Mouse (Mus musculus) hindbrain, embryonic 13.5 days (tissue): ENCODE measurements at regions not wholly inside any gene's neighbourhood (a gene's known extent, or its start where the extent isn't known, plus 50 kb on each side); places are given as distances from the start of the nearest gene placed in this dataset.
A peak's percentile ranks its signal among the peaks of the same experiment; 100 is the strongest.
"Not testable (repeated sequence)": the region's sequence is repeated elsewhere in the genome, so short reads cannot be mapped to it uniquely, and the experiment has no call there.

Experiments used
- ATAC-seq: fragments of 200-750 bp; cut with Nextera tagmentation; 2 replicates; pipeline ENCODE4 v1.8.0; 2017; ENCODE audit warnings: moderate TSS enrichment; ENCODE audit not compliant: low FRiP score
- H3K27ac ChIP-seq: fragments of 300-500 bp; sonication (generic); 2 replicates; pipeline ENCODE4 v1.5.1; 2015; ENCODE audit warnings: inconsistent platforms, mild to moderate bottlenecking, moderate library complexity
- H3K27me3 ChIP-seq: fragments of 300-500 bp; sonication (generic); 2 replicates; pipeline ENCODE4 v1.6.1; 2015; ENCODE audit warnings: mild to moderate bottlenecking, inconsistent platforms
- H3K36me3 ChIP-seq: fragments of 300-500 bp; sonication (generic); 2 replicates; pipeline ENCODE4 v1.6.1; 2015; ENCODE audit warnings: mild to moderate bottlenecking, inconsistent platforms
- H3K4me1 ChIP-seq: fragments of 300-500 bp; sonication (generic); replicated peaks from 2 replicates; pipeline ENCODE4 v1.6.1; 2015; ENCODE audit warnings: inconsistent platforms
- H3K4me2 ChIP-seq: fragments of 300-500 bp; sonication (generic); 2 replicates; pipeline ENCODE4 v1.6.1; 2015; ENCODE audit warnings: inconsistent platforms, mild to moderate bottlenecking, moderate library complexity
- H3K4me3 ChIP-seq: fragments of 300-500 bp; sonication (generic); 2 replicates; pipeline ENCODE4 v1.5.1; 2015; ENCODE audit warnings: mild to moderate bottlenecking, inconsistent platforms
- H3K9ac ChIP-seq: fragments of 300-500 bp; sonication (generic); 2 replicates; pipeline ENCODE4 v1.6.1; 2015; ENCODE audit warnings: mild to moderate bottlenecking, inconsistent platforms
- H3K9me3 ChIP-seq: fragments of 300-500 bp; sonication (generic); 2 replicates; pipeline ENCODE4 v1.6.1; 2016; ENCODE audit warnings: inconsistent platforms
- WGBS: fragments of 180-500 bp; shearing (Covaris S2); methylation state at CpG from one replicate; pipeline ENCODE4 v1.1.7; 2015; 5-methylcytosine and 5-hydroxymethylcytosine counted together

DNA sequence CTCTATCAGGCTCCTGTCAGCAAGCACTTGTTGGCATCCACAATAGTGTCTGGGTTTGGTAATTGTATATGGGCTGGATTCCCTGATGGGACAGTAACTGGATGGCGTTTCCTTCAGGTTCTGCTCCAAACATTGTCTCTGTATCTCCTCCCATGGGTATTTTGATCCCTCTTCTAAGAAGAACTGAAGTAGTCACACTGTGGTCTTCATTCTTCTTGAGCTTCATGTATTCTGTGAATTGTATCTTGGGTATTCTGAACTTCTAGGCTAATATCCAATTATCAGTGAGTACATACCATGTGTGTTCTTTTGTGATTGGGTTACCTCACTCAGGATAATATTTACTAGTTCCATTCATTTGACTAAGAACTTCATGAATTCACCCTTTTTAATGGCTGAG, 119.2 kb upstream of the Gm21119 start:
- H3K4me1 ChIP-seq, H3K4me2 ChIP-seq, H3K4me3 ChIP-seq, H3K36me3 ChIP-seq, H3K9me3 ChIP-seq, H3K27me3 ChIP-seq, ATAC-seq, H3K9ac ChIP-seq, H3K27ac ChIP-seq: not testable (repeated sequence)
- no CpG with 5 or more reads among the region's 1 CpGs for WGBS

DNA sequence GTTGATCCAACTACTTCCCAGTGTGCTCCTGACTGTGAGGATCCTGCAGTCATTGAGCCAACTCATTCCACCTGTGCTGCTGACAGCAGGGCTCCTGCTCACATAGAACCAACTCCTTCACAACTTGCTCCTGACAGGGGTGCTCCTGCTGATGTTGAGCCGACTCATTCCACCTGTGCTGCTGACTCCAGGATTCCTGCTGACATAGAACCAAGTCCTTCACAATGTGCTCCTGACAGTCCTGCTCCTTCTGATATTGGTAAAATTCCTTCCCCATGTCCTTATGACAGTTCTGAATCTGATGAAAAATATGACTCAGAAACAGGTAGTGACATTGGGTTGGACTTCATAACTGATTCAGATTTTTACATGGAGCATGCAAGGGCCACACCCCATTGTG, 100.8 kb upstream of the Gm21119 start:
- H3K4me1 ChIP-seq, H3K4me2 ChIP-seq, H3K36me3 ChIP-seq, H3K27ac ChIP-seq, H3K4me3 ChIP-seq, H3K9ac ChIP-seq, ATAC-seq, H3K27me3 ChIP-seq: not testable (repeated sequence)
- WGBS, result 78% methylated on average over 1 of the region's 1 CpGs
- H3K9me3 ChIP-seq, result peaks cover 17% of the 10 kb centered on the region

DNA sequence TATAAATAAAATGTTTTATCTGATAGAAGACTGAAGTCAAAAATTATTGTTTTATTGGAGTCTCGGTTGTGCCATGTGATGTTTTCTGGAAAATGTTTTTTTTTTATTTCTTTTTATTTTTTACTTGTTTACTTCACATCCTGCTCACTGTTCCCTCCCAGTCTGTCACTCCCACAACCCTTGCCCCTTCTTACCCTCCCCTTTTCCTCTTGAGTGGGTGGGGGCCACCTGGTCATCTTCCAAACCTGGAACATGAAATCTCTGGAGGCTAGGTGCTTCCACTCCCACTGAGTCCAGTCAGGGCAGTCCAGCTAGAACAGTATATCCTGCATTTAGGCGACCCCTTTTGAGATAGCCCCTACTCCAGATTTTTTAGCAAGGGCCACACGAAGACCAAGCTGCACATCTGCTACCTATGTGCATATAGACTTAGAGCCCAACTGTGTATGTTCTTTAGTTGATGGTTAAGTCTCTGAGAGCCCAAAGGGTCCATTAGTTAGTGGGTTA, 98.3 kb upstream of the Gm21119 start:
- not testable (repeated sequence) for H3K4me2 ChIP-seq, H3K27me3 ChIP-seq, H3K4me3 ChIP-seq, H3K36me3 ChIP-seq, H3K27ac ChIP-seq, H3K9ac ChIP-seq, ATAC-seq, H3K4me1 ChIP-seq
- 78% methylated on average over 3 of the region's 3 CpGs for WGBS
- H3K9me3 ChIP-seq, result peaks cover 17% of the 10 kb centered on the region

DNA sequence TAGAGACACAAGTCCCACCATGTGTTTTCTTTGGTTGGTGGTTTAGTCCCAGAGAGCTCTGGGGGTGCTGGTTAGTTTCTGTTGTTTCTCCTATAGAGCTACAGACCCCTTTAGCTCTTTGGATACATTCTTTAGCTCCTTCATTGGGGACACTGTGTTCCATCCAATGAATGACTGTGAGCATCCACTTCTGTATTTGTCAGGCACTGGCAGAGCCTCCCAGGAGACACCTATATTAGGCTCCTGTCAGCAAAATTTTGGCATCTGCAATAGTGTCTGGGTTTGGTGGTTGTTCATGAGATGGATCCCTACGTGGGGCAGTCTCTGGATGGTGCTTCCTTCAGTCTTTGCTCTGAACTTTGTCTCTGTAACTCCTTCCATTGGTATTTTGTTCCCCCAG, 97.2 kb upstream of the Gm21119 start:
- not testable (repeated sequence) for H3K4me2 ChIP-seq, H3K9ac ChIP-seq, H3K4me1 ChIP-seq, H3K4me3 ChIP-seq, ATAC-seq, H3K36me3 ChIP-seq, H3K27me3 ChIP-seq, H3K27ac ChIP-seq
- WGBS, result 42% methylated on average over 1 of the region's 1 CpGs
- peaks cover 17% of the 10 kb centered on the region for H3K9me3 ChIP-seq

DNA sequence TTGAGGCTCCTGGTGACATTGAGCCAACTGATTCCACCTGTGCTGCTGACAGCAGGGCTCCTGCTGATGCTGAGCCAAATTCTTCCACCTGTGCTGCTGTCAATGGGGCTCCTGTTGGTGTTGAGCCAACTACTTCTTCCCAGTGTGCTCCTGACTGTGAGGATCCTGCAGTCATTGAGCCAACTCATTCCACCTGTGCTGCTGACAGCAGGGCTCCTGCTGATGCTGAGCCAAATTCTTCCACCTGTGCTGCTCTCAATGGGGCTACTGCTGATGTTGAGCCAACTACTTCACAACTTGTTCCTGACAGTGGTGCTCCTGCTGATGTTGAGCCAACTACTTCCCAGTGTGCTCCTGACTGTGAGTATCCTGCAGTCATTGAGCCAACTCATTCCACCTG, 90.2 kb upstream of the Gm21119 start:
- not testable (repeated sequence) for H3K27ac ChIP-seq, H3K9me3 ChIP-seq, H3K4me2 ChIP-seq, ATAC-seq, H3K36me3 ChIP-seq, H3K9ac ChIP-seq, H3K4me3 ChIP-seq, H3K4me1 ChIP-seq, H3K27me3 ChIP-seq

DNA sequence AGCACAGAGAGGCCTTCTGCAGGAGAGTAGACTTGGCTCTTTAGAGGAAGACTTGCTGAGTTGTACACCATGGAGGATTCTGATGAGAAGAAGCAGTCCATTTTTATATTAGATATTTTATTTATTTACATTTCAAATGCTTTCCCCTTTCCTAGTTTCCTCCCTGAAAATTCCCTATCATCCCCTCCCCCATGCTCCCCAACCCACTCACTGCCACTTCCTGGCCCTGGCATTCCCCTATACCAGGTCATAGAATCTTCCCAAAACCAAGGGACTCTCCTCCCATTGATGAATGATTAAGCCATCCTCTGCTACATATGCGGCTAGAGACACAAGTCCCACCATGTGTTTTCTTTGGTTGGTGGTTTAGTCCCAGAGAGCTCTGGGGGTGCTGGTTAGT, 85.7 kb upstream of the Gm21119 start:
- H3K4me1 ChIP-seq, H3K4me3 ChIP-seq, H3K9ac ChIP-seq, H3K36me3 ChIP-seq, H3K27ac ChIP-seq, H3K9me3 ChIP-seq, H3K4me2 ChIP-seq, H3K27me3 ChIP-seq, ATAC-seq: not testable (repeated sequence)
- no CpG with 5 or more reads among the region's 1 CpGs for WGBS

DNA sequence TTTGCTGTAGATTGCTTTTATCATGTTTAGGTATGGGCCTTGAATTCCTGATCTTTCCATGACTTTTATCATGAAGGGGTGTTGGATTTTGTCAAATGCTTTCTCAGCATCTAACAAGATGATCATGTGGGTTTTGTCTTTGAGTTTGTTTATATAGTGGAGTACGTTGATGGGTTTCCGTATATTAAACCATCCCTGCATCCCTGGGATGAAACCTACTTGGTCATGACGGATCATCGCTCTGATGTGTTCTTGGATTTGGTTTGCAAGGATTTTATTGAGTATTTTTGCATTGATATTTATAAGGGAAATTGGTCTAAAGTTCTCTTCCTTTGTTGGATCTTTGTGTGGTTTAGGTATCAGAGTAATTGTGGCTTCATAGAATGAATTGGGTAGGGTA, 75.7 kb upstream of the Gm21119 start:
- H3K27me3 ChIP-seq, H3K4me3 ChIP-seq, H3K9ac ChIP-seq, H3K4me1 ChIP-seq, H3K4me2 ChIP-seq, H3K27ac ChIP-seq, ATAC-seq, H3K36me3 ChIP-seq, H3K9me3 ChIP-seq: not testable (repeated sequence)
- WGBS, result 89% methylated on average over 4 of the region's 4 CpGs

DNA sequence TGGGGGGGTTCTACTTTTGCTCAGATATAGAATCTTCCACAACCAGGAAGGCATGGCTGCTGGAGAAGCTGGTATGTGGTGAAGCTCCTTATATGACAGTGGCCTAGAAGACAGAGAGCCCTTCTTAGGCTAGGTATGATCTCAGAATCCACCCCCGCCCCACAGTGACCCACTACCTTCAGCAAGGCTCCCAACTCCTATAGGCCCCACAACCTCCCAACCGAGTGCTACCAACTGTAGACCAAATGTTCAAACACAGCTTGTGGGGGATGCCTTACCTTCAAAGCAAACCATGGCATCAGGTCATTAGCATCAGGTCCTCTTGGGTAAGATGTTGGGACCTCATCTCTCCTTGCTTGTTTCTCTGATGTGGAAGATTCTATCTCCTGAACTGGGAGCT, 70.6 kb upstream of the Gm21119 start:
- not testable (repeated sequence) for H3K27me3 ChIP-seq, H3K4me3 ChIP-seq, ATAC-seq, H3K27ac ChIP-seq, H3K4me2 ChIP-seq, H3K9ac ChIP-seq, H3K4me1 ChIP-seq, H3K9me3 ChIP-seq, H3K36me3 ChIP-seq
- WGBS, result 86% methylated on average over 2 of the region's 2 CpGs

DNA sequence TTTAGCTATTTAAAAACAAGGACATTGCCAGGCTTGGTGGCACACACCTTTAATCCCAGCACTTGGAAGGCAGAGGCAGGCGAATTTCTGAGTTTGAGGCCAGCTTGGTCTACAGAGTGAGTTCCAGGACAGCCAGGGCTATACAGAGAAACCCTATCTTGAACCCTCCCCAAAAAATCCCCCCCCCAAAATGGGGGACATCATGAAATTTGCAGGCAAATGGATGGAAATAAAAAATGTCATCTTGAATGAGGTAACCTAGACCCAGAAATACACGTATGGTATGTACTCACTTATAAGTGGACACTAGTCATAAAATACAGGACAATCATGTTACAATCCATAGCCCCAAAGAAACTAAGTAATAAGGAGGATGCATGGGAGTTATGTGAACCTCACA, 69.4 kb upstream of the Gm21119 start:
- 55% methylated on average over 2 of the region's 2 CpGs for WGBS

DNA sequence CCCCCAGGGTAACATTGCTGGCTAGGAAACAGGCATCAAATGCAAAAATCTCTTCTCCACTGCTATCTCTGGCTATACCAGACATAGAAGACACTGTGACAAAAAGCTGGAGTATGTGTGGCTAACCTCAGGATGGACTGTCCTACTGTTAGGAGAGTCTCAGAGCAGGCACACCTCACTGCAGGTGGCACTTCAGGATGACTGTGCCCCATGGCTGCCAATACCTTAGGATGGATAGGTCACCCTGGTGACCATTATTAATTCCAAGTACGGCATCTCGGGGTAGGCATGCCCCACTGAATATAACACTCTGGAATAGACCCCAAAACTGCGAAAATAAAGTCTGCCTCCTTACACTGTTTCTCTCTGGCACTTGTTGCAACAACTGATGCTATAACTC, 68.3 kb upstream of the Gm21119 start:
- not testable (repeated sequence) for H3K36me3 ChIP-seq, H3K4me2 ChIP-seq, H3K9ac ChIP-seq, H3K4me3 ChIP-seq, H3K27ac ChIP-seq, ATAC-seq, H3K4me1 ChIP-seq, H3K27me3 ChIP-seq, H3K9me3 ChIP-seq
- no CpG with 5 or more reads among the region's 3 CpGs for WGBS

More for the DNA sequence above, 69.4 kb upstream of the Gm21119 start:
- not testable (repeated sequence) for H3K36me3 ChIP-seq, H3K4me3 ChIP-seq, H3K9me3 ChIP-seq, H3K4me2 ChIP-seq, H3K27ac ChIP-seq, ATAC-seq, H3K4me1 ChIP-seq, H3K9ac ChIP-seq, H3K27me3 ChIP-seq

DNA sequence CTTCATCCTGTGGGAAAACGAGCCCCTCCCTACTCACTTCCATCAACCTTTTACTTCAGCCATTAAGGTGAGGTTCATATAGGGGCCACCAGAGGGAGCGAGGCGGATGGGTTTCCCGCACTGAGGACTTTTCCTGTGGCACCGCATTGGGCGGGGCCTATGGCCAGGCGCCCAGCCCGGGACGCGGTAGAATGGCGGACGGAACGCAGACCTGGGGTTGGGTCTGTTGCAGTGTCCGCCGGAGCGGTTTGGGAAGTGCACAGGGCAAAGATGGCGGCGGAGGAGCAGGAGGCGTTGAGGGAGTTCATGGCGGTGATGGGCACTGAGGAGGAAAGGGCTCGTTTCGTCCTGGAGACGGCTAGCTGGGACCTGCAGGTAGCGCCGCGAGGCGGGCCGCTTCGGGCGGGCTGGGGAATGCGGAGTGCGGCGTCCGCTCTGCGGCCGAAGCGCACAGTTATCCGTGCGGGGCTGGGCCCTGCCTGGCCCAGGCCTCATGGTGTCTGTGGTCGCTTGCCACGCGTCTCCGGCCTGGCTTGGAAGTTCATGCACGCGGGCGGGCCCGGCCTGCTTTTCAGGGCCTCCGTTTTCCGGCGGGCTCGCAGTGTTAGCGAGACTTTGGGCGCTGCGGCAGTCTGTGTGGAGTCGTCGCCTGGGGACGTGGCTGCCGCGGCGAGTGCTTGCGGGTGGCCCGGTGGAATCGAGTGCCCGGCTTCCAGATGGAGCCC, 64.5 kb upstream of the Gm21119 start:
- not testable (repeated sequence) for H3K4me1 ChIP-seq, H3K9me3 ChIP-seq, H3K36me3 ChIP-seq, H3K27me3 ChIP-seq
- WGBS, result 14% methylated on average over 64 of the region's 64 CpGs
- Histone ChIP-seq H3K4me3 (peak overlapping the region; percentile 55), H3K4me2 (peak overlapping the region; percentile 51), H3K27ac (peak overlapping the region; percentile 82), H3K9ac (peak overlapping the region; percentile 85)
- peak; percentile 100 for ATAC-seq

DNA sequence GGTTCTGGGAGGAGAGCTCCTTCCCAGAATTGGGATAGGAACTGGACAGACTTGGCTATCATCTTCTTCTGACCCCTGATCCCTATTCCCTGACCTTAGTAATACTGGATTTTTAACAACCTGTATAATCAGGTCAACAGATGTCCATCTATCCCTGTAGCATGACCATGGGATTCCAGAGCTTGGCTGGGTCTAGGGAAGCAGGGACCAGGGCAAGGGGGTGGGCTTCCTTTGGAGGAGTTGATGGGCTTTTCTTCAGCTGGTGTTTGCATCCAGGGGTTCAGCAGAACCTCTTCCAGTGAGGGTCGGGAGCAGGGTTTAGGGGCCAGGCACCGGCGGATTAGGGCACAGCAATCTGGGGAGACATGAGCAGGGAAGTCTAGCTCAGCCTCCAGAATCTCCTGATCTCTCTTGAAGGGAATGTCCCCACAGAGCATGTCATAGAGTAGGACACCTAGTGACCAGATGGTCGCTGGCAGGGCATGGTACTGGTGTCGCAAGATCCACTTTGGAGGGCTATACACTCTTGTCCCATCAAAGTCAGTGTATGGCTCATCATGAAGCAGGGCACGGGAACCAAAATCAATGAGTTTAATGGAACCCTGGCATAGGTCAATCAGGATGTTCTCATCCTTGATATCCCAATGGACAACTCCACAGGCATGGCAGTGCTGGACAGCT, 58.1 kb upstream of the Gm21119 start:
- H3K4me2 ChIP-seq, H3K4me3 ChIP-seq, H3K9me3 ChIP-seq, H3K9ac ChIP-seq, H3K4me1 ChIP-seq, H3K27me3 ChIP-seq, H3K27ac ChIP-seq, H3K36me3 ChIP-seq: not testable (repeated sequence)
- ATAC-seq, result peak; percentile 39
- WGBS, result no CpG with 5 or more reads among the region's 6 CpGs

DNA sequence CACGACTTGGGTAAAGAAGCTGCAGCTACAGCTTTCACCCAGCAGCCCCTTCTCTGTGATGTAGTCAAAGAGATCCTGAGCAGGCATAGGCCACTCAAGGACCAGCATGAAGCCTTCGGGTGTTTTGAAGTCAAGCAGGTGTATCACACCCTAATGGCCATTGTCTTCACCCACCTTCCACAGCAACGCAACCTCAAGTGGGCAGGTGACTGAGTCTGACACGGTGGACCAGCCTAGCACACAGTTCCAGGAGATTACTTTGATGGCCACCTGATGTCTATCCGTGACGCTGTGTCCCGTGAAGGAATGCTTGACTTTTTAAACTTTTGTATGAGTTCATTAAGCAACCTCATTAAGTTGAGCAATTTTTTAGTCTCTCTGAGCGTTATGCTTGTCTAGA, 57.5 kb upstream of the Gm21119 start:
- Histone ChIP-seq H3K4me2 (peak overlapping the region; percentile 36), H3K4me3 (peak overlapping the region; percentile 31; the same call in 1 of the 2 replicates)
- peak; percentile 91 for ATAC-seq
- H3K36me3 ChIP-seq, H3K27ac ChIP-seq, H3K9ac ChIP-seq, H3K4me1 ChIP-seq, H3K9me3 ChIP-seq, H3K27me3 ChIP-seq: not testable (repeated sequence)
- 82% methylated on average over 7 of the region's 8 CpGs for WGBS
